Mouse (Mus musculus): ENCODE data around the gene C3ar1.

DNA sequence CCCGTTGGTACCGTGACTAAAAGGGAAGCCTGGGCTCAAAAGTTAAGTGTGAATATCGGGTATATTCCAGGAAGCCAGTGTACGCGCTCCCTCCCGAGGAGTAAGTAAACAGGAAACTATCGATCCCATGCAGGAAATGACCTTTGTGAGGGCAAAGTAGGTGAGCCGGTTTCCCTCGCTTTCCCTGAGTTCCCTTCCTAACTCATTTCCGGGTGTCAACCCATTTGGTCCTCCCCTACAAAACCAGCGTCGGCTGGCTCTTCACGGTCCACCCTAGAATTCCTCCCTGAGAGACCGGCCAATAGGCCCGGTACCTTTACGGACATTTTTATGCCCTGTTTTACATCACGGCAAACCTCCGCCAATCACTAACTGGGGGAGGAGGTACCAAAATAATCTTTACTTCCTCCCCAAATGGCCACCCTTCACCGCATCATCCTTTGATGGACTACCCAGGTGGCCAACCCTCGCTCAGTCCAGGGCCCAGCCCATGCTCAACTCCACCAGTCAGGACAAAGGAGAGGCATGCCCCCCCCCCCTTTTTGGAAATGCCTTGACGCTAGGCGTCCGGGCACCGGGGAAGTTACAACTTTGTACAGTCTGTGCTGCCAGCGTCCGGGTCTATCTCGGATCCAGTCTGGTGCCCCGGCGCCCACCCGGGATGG is 45.2 kb downstream of the C3ar1 start:
- peak; percentile 74 for TF ChIP-seq EP300 (IDR thresholded peaks at IDR 0.05; ENCODE audit: low read depth)
- no peak; the same call in 1 of the 2 replicates for TF ChIP-seq CTCF (IDR thresholded peaks at IDR 0.05; ENCODE audit: low read depth)

Data from liver, postnatal 0 days (tissue).